Mouse (Mus musculus): ENCODE data around the gene Dnase2a. TPM values are rescaled to one million over a fixed set of nuclear protein-coding genes. Genes with fewer than 3 reads are reported as not detected.

The Dnase2a gene
- polyA plus RNA-seq, 1 experiment from 2014 or later, result 5.5 TPM

GRCm38 (mm10) chr8:84934860-84935259, 26.5 kb downstream of the Dnase2a start:
- Histone ChIP-seq H3K36me3 (replicated peaks; ENCODE audit: control insufficient read depth, insufficient read depth, low read depth, low read length) (no peaks in the 10 kb centered on the region), H3K27ac (replicated peaks; ENCODE audit: low read depth, low read length) (no peak overlapping the region), H3K4me2 (ENCODE audit: low read depth, low read length) (peak overlapping the region; percentile 16), H3K9me3 (replicated peaks; ENCODE audit: control insufficient read depth, low read length) (no peaks in the 10 kb centered on the region), H3K9ac (replicated peaks; ENCODE audit: low read length) (no peak overlapping the region), H3K4me3 (ENCODE audit: low read depth, low read length) (no peak overlapping the region), H3K27me3 (ENCODE audit: control insufficient read depth, insufficient read depth, low read length) (peaks cover 40% of the 10 kb centered on the region), H3K4me1 (ENCODE audit: control insufficient read depth, insufficient read depth, low read length) (peaks cover 9% of the 10 kb centered on the region)
- DNase-seq (ENCODE audit: low spot score) (peak; percentile 83), ATAC-seq (replicated peaks; ENCODE audit: insufficient number of reproducible peaks, low FRiP score, low TSS enrichment, low read depth) (peak; percentile 57)
- 2% methylated on average over 15 of the region's 15 CpGs for WGBS

GRCm38 (mm10) chr8:84935489-84935888, 27.1 kb downstream of the Dnase2a start:
- Histone ChIP-seq H3K4me3 (ENCODE audit: low read depth, low read length) (no peak overlapping the region), H3K4me1 (ENCODE audit: control insufficient read depth, insufficient read depth, low read length) (peaks cover 9% of the 10 kb centered on the region), H3K27me3 (ENCODE audit: control insufficient read depth, insufficient read depth, low read length) (peaks cover 37% of the 10 kb centered on the region), H3K27ac (replicated peaks; ENCODE audit: low read depth, low read length) (no peak overlapping the region), H3K9me3 (replicated peaks; ENCODE audit: control insufficient read depth, low read length) (no peaks in the 10 kb centered on the region), H3K36me3 (replicated peaks; ENCODE audit: control insufficient read depth, insufficient read depth, low read depth, low read length) (no peaks in the 10 kb centered on the region), H3K4me2 (ENCODE audit: low read depth, low read length) (peak overlapping the region; percentile 2; the same call in 1 of the 2 replicates), H3K9ac (replicated peaks; ENCODE audit: low read length) (no peak overlapping the region)
- 3% methylated on average over 14 of the region's 14 CpGs for WGBS
- ATAC-seq (replicated peaks; ENCODE audit: insufficient number of reproducible peaks, low FRiP score, low TSS enrichment, low read depth), result peak; percentile 35; the same call in 1 of the 2 replicates
- DNase-seq (ENCODE audit: low spot score), result no peak

DNA sequence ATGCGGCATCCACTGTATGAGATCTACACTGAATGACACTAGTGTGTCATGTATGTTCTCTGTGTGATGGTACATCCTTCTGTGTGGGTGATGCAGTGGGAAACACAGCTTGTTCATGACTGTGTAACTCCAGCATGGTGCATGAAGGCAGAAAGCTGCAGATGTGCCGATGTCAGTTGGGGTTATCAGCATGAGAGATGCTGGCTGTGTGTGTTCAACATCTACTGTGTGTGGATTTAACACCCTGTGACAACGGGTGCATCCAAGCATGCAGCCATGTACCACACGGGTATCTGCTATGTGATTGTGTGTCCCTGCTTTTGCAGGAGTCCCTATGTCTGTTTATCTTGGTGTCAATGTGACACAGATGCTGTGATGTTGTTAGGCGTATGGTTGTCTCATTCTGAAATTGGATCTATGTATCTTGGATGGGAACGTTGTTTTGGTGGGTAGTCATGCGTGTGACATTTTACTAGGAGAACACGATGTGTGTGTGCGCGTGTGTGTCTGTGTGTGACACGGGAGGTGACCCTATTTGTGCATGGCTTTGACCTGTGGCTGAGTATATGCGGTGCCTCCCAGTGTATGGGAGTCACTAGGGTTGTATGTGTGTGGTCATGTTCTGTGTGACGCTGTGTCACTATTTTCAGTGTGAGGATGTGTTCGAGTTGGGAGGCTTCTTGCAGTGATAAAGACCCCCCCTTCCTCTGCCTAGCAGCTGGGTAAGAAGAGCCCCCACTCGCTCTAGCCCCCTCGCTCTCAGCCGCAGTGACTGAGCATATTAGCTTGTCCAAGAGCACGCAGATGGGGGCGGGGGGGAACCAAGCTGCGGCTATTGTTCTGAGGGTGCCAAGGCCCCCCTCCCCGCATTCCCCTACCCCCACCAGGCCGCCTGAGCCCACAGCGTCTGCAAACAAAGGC, 27.9 kb downstream of the Dnase2a start:
- H3K4me1 ChIP-seq (ENCODE audit: control insufficient read depth, insufficient read depth, low read length), result peaks cover 9% of the 10 kb centered on the region
- ATAC-seq (replicated peaks; ENCODE audit: insufficient number of reproducible peaks, low FRiP score, low TSS enrichment, low read depth), result 0 out of 2 replicates have a peak, but pooled peaks have one; percentile 37
- peak overlapping the region; percentile 42 for H3K4me3 ChIP-seq (ENCODE audit: low read depth, low read length)
- no peaks in the 10 kb centered on the region for H3K9me3 ChIP-seq (replicated peaks; ENCODE audit: control insufficient read depth, low read length)
- WGBS, result 22% methylated on average over 22 of the region's 23 CpGs
- peak overlapping the region; percentile 57 for H3K9ac ChIP-seq (replicated peaks; ENCODE audit: low read length)
- no peak overlapping the region for H3K27ac ChIP-seq (replicated peaks; ENCODE audit: low read depth, low read length)
- DNase-seq (ENCODE audit: low spot score), result no peak
- H3K36me3 ChIP-seq (replicated peaks; ENCODE audit: control insufficient read depth, insufficient read depth, low read depth, low read length), result no peaks in the 10 kb centered on the region
- peak overlapping the region; percentile 87 for H3K4me2 ChIP-seq (ENCODE audit: low read depth, low read length)
- H3K27me3 ChIP-seq (ENCODE audit: control insufficient read depth, insufficient read depth, low read length), result peaks cover 37% of the 10 kb centered on the region

DNA sequence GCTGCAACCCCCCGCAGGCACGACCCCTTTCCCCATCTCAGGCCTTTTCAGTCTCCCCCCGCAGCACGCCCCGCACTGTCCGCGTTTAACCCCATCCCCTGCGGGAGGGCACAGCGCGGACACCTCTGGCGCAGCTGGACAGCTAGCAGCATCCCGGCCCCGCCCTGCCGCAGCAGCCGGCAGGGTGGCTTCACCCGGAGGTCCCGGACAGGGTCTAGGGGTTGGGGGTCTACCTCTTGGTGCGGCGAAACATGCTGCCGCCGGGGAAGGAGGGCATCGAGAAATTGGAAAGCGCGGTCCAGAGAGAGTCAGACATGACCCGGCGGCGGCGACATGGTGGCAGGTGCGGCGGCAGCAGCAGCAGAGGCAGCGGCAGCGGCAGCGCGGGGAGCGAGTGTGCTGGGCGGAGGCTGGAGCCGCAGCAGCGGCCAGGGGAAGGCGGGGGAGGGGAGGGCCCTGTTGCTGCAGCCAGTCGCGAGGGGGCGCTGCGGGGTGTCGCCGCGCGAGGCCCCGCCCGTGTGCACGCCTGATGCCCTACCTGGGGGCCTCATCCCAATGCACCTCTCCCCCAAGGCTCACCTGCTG, 28.7 kb downstream of the Dnase2a start, which contains the start of gene Mast1:
Gene Mast1, minus strand, starts transcription at position 398 of the 585 bp plus-strand sequence.
- ATAC-seq (replicated peaks; ENCODE audit: insufficient number of reproducible peaks, low FRiP score, low TSS enrichment, low read depth) (peak; percentile 31; the same call in 1 of the 2 replicates), DNase-seq (ENCODE audit: low spot score) (peak; percentile 79)
- Histone ChIP-seq H3K27me3 (ENCODE audit: control insufficient read depth, insufficient read depth, low read length) (peaks cover 37% of the 10 kb centered on the region), H3K36me3 (replicated peaks; ENCODE audit: control insufficient read depth, insufficient read depth, low read depth, low read length) (no peaks in the 10 kb centered on the region), H3K9me3 (replicated peaks; ENCODE audit: control insufficient read depth, low read length) (no peaks in the 10 kb centered on the region), H3K4me2 (ENCODE audit: low read depth, low read length) (peak within 1 kb of the TSS; percentile 87), H3K9ac (replicated peaks; ENCODE audit: low read length) (peak within 1 kb of the TSS; percentile 57), H3K4me1 (ENCODE audit: control insufficient read depth, insufficient read depth, low read length) (peaks cover 9% of the 10 kb centered on the region), H3K4me3 (ENCODE audit: low read depth, low read length) (peak within 1 kb of the TSS; percentile 42), H3K27ac (replicated peaks; ENCODE audit: low read depth, low read length) (no peak within 1 kb of the TSS)
- WGBS, result under 1% methylated on average over 47 of the region's 50 CpGs

GRCm38 (mm10) chr8:84937620-84938485, 29.5 kb downstream of the Dnase2a start:
- Histone ChIP-seq H3K4me2 (ENCODE audit: low read depth, low read length) (no peak overlapping the region; the same call in 1 of the 2 replicates), H3K36me3 (replicated peaks; ENCODE audit: control insufficient read depth, insufficient read depth, low read depth, low read length) (no peaks in the 10 kb centered on the region), H3K9ac (replicated peaks; ENCODE audit: low read length) (no peak overlapping the region), H3K4me1 (ENCODE audit: control insufficient read depth, insufficient read depth, low read length) (peaks cover 9% of the 10 kb centered on the region), H3K4me3 (ENCODE audit: low read depth, low read length) (peak overlapping the region; percentile 42; the same call in 1 of the 2 replicates), H3K27me3 (ENCODE audit: control insufficient read depth, insufficient read depth, low read length) (peaks cover 37% of the 10 kb centered on the region), H3K27ac (replicated peaks; ENCODE audit: low read depth, low read length) (no peak overlapping the region), H3K9me3 (replicated peaks; ENCODE audit: control insufficient read depth, low read length) (no peaks in the 10 kb centered on the region)
- ATAC-seq (replicated peaks; ENCODE audit: insufficient number of reproducible peaks, low FRiP score, low TSS enrichment, low read depth) (no peak), DNase-seq (ENCODE audit: low spot score) (no peak)
- WGBS, result 70% methylated on average over 13 of the region's 13 CpGs

DNA sequence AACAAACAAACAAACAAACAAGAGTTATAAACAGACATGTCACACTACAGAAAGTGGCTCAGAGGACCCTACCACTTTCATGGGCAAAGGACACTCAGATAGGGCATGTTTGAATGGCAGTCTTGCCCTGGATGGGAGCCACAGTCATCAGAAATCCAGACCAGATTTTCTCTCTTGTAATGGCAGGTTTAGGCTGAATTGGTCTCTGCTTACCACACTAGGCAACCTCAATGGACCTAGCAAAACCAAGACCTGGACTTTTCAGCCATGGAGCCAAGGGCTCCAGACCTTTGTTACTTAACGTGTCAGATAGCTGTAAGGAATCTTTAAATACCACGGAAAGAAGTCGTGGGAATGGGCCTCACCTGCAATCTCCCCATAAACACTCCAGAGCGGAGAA, 35.3 kb downstream of the Dnase2a start:
- H3K36me3 ChIP-seq (replicated peaks; ENCODE audit: control insufficient read depth, insufficient read depth, low read depth, low read length), result no peaks in the 10 kb centered on the region
- H3K4me3 ChIP-seq (ENCODE audit: low read depth, low read length), result no peak overlapping the region
- H3K4me2 ChIP-seq (ENCODE audit: low read depth, low read length), result no peak overlapping the region
- 18% methylated on average over 4 of the region's 4 CpGs for WGBS
- peaks cover 39% of the 10 kb centered on the region for H3K27me3 ChIP-seq (ENCODE audit: control insufficient read depth, insufficient read depth, low read length)
- H3K4me1 ChIP-seq (ENCODE audit: control insufficient read depth, insufficient read depth, low read length), result peaks cover 4% of the 10 kb centered on the region
- DNase-seq (ENCODE audit: low spot score) (peak; percentile 26), ATAC-seq (replicated peaks; ENCODE audit: insufficient number of reproducible peaks, low FRiP score, low TSS enrichment, low read depth) (no peak)
- no peak overlapping the region for H3K27ac ChIP-seq (replicated peaks; ENCODE audit: low read depth, low read length)
- H3K9ac ChIP-seq (replicated peaks; ENCODE audit: low read length), result no peak overlapping the region
- H3K9me3 ChIP-seq (replicated peaks; ENCODE audit: control insufficient read depth, low read length), result no peaks in the 10 kb centered on the region

DNA sequence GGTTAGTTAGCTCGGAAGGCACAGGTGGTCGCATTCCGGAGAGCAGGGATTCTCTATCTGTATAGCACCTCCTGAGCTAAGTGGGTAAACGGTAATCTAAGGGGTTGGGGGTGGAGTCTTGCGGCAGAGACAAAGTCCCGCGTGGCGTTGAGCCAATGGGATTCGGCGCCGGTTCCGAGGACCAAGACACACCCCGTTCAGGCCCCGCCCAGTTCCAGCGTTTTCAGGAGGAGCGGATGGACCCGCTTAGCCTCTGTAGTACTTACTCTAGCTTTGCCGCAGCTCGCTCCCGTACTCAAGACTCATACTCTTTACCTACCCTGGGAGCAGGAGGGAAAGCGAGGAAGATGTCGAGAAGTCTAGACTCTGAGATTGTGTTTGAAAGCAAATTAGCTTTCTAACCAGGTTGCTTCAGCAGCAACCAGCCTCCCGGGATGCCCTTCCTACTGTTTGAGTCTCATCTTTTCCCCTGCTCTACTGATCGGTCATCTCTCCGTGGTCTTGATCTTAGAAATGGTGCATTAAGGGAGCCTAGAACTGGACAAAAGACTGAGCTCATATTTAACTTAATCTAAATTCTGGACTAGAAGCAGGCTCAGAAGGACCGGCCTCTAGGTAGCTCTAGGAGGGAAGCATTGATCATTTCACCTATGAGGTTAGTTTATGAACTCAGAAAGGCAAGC, 36.3 kb downstream of the Dnase2a start:
- 4% methylated on average over 26 of the region's 26 CpGs for WGBS
- Histone ChIP-seq H3K4me3 (ENCODE audit: low read depth, low read length) (0 out of 2 replicates have a peak overlapping the region, but pooled peaks have one; percentile 5), H3K36me3 (replicated peaks; ENCODE audit: control insufficient read depth, insufficient read depth, low read depth, low read length) (no peaks in the 10 kb centered on the region), H3K4me1 (ENCODE audit: control insufficient read depth, insufficient read depth, low read length) (peaks cover 4% of the 10 kb centered on the region), H3K27ac (replicated peaks; ENCODE audit: low read depth, low read length) (no peak overlapping the region), H3K27me3 (ENCODE audit: control insufficient read depth, insufficient read depth, low read length) (peaks cover 39% of the 10 kb centered on the region), H3K9ac (replicated peaks; ENCODE audit: low read length) (no peak overlapping the region), H3K4me2 (ENCODE audit: low read depth, low read length) (no peak overlapping the region), H3K9me3 (replicated peaks; ENCODE audit: control insufficient read depth, low read length) (no peaks in the 10 kb centered on the region)
- DNase-seq (ENCODE audit: low spot score), result peak; percentile 67
- ATAC-seq (replicated peaks; ENCODE audit: insufficient number of reproducible peaks, low FRiP score, low TSS enrichment, low read depth), result 0 out of 2 replicates have a peak, but pooled peaks have one; percentile 40
